Mouse (Mus musculus) E14TG2a.4 (cell line): ENCODE results near the gene Ccdc155.

ENCODE experiments used
- CTCF ChIP-seq: conservative IDR thresholded peaks from 2 replicates; pipeline ENCODE4 v1.5.1; 2014; ENCODE audit warnings: low read length
- NANOG ChIP-seq: IDR thresholded peaks from 2 replicates; pipeline ENCODE4 v1.6.1; 2014; ENCODE audit warnings: borderline replicate concordance, low read length, mixed read lengths

GRCm38 (mm10) chr7:45182199-45182601 lies 22.5 kb downstream of the Ccdc155 start:
- TF ChIP-seq CTCF (no peak), NANOG (no peak)
